Mouse (Mus musculus): ENCODE results near the gene Fam214a. TPM values are rescaled to one million over a fixed set of nuclear protein-coding genes. Genes with fewer than 3 reads are reported as not detected.
A peak's percentile ranks its signal among the peaks of the same experiment; 100 is the strongest.

Gene Fam214a
- total RNA-seq, 2 experiments from 2014 or later = 20.3 to 30.3 TPM

GRCm38 (mm10) chr9:74938670-74939534 lies 13.8 kb upstream of the Fam214a start:
- peak; percentile 25 to 29 for DNase-seq
- intact Hi-C loops (cut with DNase I) = no loop called here

DNA sequence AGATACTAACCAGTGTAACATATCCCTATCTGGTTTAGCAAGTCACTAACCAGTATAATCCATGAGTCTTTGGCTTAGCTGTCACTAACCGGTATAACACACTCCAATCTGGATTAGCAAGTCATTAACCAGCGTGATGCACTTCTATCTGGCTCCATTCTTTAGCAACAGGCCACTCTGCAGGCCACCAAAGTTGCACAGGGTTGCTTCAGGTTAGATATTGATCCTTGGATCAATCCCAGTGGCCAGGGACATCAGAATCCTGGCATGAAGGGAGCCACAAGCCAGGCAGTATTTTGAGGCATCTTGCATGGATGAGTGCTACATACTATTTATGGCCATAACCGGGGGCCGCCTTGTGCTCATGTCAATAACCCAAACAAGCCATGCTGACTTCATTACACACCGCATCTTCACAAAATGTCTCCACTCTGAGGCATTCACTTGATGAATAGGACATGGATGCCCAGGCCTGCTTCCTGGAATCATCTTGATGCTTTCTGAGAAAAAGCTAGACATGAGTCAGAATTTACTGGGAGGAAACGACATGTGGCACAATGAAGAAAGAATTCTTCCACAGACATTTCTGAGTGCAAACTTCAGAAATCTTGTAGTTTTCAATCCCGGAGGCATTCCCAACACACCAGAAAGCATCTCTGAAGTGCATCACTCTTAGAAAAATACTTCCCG lies 5.8 kb upstream of the Fam214a start:
- no peak for DNase-seq
- intact Hi-C loops (cut with DNase I) = no loop called here

DNA sequence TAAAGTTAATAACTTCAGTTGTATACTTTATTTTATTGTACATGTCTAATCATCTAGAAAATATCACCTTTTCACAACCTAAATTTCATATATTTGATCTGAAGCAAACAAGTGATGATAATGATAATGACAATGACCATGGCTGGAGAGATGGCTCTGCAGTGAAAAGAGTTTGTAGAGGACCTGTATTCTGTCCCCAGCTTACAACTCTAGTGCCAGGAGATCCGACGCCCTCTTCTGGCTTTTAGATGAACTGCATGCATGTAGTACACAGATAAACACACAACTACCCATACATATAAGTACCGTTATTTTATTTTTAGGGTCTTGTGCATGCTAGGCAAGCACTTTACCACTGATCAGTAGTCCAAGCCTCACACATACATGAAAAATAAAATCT lies 1.2 kb upstream of the Fam214a start:
- DNase-seq = no peak
- intact Hi-C loops (cut with DNase I) = loop anchor here (5.0 kb wide), 2 partner anchors 39 to 51 kb away; no protein-coding TSS in a partner anchor

DNA sequence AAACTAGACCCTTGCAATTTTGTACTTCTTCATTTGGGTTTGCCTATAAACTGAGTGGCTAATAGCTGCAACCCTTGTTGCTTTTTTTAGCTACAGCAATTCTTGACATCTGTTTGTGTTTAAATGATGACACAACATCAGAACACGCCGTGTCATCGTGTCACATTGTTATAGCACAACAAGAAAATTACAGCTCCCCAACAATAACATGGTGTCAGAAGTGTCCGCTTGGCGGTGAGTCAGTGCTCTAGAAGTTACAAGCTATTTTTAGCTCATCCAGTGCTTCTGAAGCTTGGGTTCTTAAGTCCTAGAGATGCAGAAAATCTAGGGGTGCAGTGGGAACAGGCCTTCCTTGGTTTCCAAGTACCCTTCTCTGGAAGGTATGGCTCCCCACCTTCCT lies 578 bp upstream of the Fam214a start:
- DNase-seq = no peak

GRCm38 (mm10) chr9:74953265-74953958 lies 728 bp downstream of the Fam214a start:
- intact Hi-C loops (cut with DNase I) = loop anchor here (1.0 to 5.0 kb wide), 4 partner anchors 21 to 49 kb away; no protein-coding TSS in a partner anchor
- peak; percentile 59 to 71 for DNase-seq

More for the DNA sequence above, 578 bp upstream of the Fam214a start:
- intact Hi-C loops (cut with DNase I) = loop anchor here (2.0 to 5.0 kb wide), 3 partner anchors 23 to 50 kb away; no protein-coding TSS in a partner anchor

- DNase-seq = no peak
- intact Hi-C loops (cut with DNase I) = loop anchor here (1.0 to 5.0 kb wide), 4 partner anchors 21 to 48 kb away; no protein-coding TSS in a partner anchor
Measured at GRCm38 (mm10) chr9:74953959-74954279, 1.2 kb downstream of the Fam214a start.

GRCm38 (mm10) chr9:74954387-74954786 lies 1.7 kb downstream of the Fam214a start:
- no peak for DNase-seq
- intact Hi-C loops (cut with DNase I) = loop anchor here (5.0 kb wide), 2 partner anchors 42 to 48 kb away; no protein-coding TSS in a partner anchor

DNA sequence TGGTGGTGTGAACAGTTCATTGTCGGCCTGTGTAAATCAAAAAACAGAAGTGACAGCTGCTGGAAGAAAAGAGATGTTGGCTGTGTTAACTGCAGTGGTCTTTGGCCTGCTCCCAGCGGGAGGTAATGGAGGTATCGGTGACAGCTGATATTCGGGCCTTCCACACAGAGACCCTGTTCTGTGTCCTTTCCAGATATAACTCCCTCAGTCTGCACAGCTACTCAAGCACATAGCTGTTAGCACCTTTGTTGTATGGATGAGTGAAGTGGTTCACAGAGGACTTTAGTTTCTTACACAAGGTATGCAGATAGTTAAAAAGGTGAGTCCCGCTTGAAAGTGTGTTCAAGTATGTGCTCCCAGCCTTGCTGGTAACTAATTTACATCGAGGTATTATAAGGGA lies 7.9 kb downstream of the Fam214a start:
- intact Hi-C loops (cut with DNase I) = no loop called here
- DNase-seq = no peak

DNA sequence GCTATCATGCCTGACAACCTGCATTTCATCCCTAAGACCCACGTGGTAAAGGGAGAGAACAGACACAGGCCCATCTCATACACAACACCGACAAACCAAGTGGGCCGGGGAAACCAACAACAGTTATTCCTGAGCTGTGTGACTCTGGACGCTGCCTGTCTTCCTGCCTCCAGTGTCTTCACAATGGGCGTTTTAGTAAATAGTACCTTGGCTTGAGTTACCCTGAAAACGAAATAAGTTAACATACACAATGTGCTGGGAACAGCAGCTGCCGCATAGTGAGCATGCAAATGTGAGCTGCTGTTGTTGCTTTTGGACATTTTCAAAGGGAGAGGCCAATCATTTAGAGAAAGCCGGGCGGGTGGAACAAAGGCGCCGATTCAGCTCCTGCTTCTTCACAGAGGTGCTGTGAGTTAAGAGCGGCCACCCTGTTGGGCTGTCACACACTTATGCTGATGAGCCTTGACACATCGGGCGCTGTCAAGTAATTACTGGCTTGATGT lies 8.4 kb downstream of the Fam214a start:
- intact Hi-C loops (cut with DNase I) = no loop called here

DNA sequence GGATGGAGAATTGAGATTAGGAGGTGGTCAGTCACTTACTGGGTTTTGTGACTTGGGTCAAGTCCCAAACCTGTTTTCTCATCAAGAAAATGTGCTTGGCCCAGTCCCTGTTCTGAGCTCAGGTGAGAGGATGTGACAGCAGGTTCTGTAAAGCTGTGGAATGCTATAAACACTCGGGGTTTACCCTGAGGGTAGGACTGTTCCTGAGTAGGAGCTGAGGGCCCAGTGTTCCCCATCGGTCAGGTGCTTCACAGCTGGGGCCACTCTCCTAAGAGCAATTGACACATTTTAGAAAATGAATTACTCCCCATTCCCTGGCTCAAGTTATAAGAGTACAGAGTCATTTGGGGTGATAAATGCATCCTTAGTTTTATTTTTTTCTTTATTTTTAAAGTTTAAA lies 11.3 kb downstream of the Fam214a start:
- no peak for DNase-seq
- intact Hi-C loops (cut with DNase I) = no loop called here

More for the DNA sequence above, 8.4 kb downstream of the Fam214a start:
- no peak for DNase-seq

DNA sequence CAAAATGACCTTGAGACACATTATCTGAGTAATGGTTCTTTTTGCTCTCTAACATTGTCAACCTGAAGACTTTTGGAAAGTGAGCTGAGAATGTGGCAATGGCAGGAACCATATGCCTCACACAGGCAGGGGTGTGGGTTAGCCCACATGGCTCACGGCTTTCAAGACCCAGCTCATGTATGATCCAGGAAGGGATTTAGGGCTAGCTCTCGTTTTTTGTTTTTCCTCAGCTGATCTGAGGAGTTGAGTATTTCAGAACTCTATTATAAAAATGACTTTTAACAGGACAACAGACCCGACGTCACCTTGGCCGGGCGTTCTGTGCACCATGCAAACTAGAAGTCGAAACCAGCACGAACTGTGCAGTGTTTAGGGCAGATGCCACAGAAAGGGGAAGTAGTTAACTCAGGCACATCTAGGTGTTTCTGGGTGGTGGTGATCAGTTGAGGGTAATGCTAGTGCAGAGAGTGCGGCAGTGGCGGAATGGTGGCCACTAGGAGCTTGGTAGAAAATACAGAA lies 12.2 kb downstream of the Fam214a start:
- intact Hi-C loops (cut with DNase I) = loop anchor here (5.0 kb wide), 1 partner anchor 37 kb away; no protein-coding TSS in a partner anchor

DNA sequence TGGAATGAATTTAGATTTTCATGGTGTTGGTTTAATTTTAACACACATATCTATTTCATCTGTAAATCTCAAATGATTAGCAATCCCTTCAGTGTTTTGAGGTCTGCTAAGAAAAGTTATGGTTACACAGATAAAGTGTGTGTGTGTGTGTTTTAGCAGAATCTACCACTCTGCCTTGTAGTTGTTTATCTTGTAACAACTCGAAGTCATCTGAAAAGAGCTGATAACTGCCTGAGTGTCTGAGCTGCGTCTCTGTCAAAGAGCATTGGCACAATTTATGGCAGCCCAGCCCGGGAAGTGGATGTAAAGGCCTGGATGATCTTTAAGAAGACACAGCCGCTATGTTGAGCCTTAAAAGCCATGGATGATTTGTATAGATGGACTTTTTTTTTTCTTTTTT lies 13.5 kb downstream of the Fam214a start:
- intact Hi-C loops (cut with DNase I) = loop anchor here (5.0 kb wide), 1 partner anchor 36 kb away; no protein-coding TSS in a partner anchor

More for the DNA sequence above, 12.2 kb downstream of the Fam214a start:
- DNase-seq = no peak

GRCm38 (mm10) chr9:74968647-74969428 lies 16.2 kb downstream of the Fam214a start:
- intact Hi-C loops (cut with DNase I) = loop anchor here (5.0 kb wide), 1 partner anchor 33 kb away; no protein-coding TSS in a partner anchor
- no peak for DNase-seq

More for the DNA sequence above, 13.5 kb downstream of the Fam214a start:
- no peak for DNase-seq

DNA sequence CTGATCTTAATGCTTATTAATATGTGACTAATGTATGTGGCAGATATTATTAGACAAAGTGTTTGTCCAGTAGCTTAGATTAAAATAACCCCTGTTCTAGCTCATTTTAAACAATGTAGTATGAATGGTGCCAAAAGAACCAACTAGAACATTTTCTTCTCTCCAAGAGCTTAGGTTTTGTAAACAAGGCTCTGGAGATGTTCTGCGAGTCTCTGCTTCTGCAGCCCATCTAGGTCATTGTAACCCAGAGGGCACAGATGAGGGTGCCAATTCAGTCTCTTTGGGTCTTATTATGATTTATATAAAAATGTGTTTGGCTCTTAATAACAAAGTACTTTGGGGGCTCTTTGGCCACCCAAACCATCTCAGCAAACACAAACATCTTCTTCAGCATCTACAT lies 17.9 kb downstream of the Fam214a start:
- intact Hi-C loops (cut with DNase I) = no loop called here
- no peak for DNase-seq

DNA sequence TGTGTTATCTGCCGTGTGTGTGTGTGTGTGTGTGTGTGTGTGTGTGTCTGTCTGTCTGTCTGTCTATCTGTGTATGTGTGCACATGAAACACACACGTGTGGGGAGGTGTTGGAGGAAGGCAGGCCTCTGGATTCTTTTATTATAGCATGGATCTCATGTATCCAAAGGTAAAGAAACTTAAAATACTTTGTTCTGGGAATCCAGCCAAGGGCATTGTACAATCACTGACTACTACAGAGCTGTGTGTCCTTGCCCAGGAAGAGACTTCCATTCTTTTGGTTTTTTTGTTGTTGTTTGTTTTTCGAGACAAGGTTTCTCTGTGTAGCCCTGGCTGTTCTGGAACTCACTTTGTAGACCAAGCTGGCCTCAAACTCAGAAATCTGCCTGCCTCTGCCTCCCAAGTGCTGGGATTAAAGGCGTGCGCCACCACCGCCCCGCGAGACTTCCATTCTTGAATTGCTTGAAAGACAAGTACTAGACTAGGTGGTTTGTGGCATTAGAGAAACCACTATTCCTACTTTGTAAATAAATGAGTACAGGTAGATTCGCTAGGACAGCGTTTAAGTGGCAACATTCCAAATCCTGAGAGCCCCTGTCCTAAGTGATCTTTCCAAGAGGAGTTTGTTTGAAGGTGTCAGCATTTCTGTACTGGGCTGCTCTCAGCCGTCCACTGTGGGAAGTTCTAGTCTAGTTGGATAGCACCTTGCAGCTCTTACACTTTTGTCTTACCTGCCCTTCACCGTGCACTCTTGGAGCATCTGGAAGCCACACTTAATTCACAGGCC lies 18.7 kb downstream of the Fam214a start:
- intact Hi-C loops (cut with DNase I) = no loop called here

GRCm38 (mm10) chr9:74972736-74973135 lies 20.1 kb downstream of the Fam214a start:
- intact Hi-C loops (cut with DNase I) = no loop called here
- DNase-seq = no peak

More for the DNA sequence above, 18.7 kb downstream of the Fam214a start:
- DNase-seq = no peak

- no peak for DNase-seq
- intact Hi-C loops (cut with DNase I) = no loop called here
Measured at GRCm38 (mm10) chr9:74973154-74973553, 20.5 kb downstream of the Fam214a start.

DNA sequence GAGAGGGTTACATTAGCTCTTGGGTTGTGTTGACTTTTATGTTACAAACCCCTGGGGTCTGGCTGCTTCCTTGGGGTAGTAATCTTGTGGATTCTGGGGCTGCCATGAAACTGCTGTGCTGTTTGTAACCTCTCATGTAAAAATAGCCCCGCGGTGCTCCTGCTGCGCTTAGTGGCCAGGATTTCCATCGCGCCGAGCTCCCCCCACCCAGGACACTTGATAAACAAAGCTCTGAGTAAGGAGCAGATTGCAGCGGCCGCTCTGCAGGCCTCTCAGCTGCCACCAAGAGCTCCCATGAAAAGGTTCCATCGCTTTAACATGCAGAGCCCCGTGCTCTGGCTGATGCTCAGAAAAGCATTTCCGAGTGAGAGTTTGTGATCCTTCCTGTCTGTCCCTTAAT lies 22.1 kb downstream of the Fam214a start:
- peak in 1 of 2 experiments; percentile 37 for DNase-seq
- intact Hi-C loops (cut with DNase I) = loop anchor here (2.0 kb wide), 1 partner anchor 22 kb away; the partner anchor contains the start of gene Fam214a

Data from gastrocnemius, postnatal 36 days (tissue).